Mouse (Mus musculus): ENCODE results near the gene C9orf72. TPM values are rescaled to one million over a fixed set of nuclear protein-coding genes. Genes with fewer than 3 reads are reported as not detected.

C9orf72 gene
- total RNA-seq, 1 experiment from 2014 or later = 61.0 TPM

DNA sequence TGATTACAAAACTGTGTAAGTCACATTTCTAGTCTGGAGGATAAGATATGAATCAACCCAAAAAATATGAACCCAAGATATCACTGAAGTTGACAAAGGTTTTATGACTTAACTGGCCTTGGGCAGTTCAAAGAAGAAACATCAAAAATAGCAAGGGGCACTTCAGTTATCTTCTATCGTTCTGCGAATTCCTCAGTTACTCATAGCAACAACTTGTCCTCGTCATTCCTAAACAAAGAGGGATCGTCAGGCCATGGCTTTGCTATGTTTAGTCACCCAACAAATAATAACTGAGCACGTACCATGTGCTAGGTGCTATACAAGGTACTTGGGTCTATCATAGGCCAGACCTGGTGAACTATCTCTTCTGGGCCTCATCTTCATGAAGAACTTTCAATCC, 79.4 kb downstream of the C9orf72 start:
- no peak for ATAC-seq (replicated peaks; ENCODE audit: insufficient number of reproducible peaks, low FRiP score, low TSS enrichment, poor library complexity, severe bottlenecking)

GRCm38 (mm10) chr4:35145726-35146125, 80.2 kb downstream of the C9orf72 start:
- no peak for ATAC-seq (replicated peaks; ENCODE audit: insufficient number of reproducible peaks, low FRiP score, low TSS enrichment, poor library complexity, severe bottlenecking)

DNA sequence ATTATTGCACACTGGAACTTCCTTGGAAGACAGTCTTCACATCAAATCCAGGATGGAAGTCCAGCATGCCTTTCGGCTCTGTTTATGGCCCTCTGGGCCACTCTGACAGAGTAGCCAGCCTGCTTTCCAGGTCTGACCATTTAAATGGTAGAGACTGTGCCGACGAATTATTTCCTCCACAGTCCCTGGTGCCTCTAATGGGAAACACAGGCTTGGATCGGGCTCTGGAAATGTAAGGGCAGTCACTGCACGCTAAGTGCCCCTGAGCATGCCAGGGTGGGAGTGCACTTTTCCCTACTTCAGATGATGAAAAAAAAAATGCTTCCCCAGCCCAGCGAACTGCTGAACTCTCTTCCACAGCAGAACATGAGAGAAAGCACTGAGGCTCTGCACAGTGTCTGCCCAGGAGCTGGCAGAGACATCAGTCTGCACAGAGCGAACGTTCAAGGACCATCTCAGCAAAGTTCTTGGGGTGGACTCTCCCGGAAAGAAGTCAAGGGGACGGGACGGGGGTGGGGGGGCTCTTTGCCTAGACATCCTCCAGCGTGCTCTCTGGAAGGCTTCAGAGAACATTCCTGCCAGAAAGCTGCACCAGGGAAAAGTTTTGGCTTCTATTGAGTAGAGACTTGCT, 82.4 kb downstream of the C9orf72 start:
- ATAC-seq (replicated peaks; ENCODE audit: insufficient number of reproducible peaks, low FRiP score, low TSS enrichment, poor library complexity, severe bottlenecking) = no peak

Other genes starting within 250 kb of the C9orf72 start
- 2.0 TPM in 1 of 3 replicates, not detected in the others for gene Ifnk, start 74.1 kb downstream of the C9orf72 start, total RNA-seq (2017)
- gene Mob3b, start 68.7 kb downstream of the C9orf72 start, total RNA-seq (2017) = 9.4 to 22.8 TPM (median 14.8 TPM) in 3 replicates

All from monocyte, adult 5-6 weeks (primary cell).